Mouse (Mus musculus): ENCODE measurements around the gene H2-Q10. TPM values are rescaled to one million over a fixed set of nuclear protein-coding genes. Genes with fewer than 3 reads are reported as not detected.
A peak's percentile ranks its signal among the peaks of the same experiment; 100 is the strongest.
"Not testable (repeated sequence)": the region's sequence is repeated elsewhere in the genome, so short reads cannot be mapped to it uniquely, and the experiment has no call there.

Gene H2-Q10
- polyA plus RNA-seq, 1 experiment from 2014 or later, result 110 TPM

DNA sequence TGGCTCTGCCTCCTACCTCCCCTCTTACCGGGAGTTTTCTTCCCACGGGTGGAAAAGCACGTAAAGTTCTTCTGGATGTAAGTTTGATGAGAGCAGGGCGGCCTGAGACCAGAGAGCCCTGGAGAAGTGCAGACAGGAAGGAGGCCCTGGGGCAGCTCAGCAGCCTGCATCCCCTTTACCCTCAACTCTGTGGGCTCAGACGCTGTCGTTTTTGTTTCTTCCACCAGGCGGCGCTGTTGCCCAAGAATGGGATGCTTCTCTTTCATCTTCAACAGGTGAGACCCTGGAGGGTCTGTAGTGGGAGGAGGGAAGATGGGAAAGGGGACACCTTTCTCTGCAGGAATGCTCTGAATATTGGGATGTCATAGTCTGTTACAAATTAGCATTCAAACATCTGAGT is 4.2 kb upstream of the H2-Q10 start:
- not testable (repeated sequence) for H3K9me3 ChIP-seq (ENCODE audit: control insufficient read depth); H3K4me3 ChIP-seq (ENCODE audit: low read depth, low read length); H3K4me2 ChIP-seq (replicated peaks; ENCODE audit: low read depth); H3K36me3 ChIP-seq (ENCODE audit: control insufficient read depth, insufficient read depth); H3K4me1 ChIP-seq (replicated peaks; ENCODE audit: control insufficient read depth, insufficient read depth, low read length); H3K27ac ChIP-seq (ENCODE audit: low read depth, low read length); ATAC-seq; H3K9ac ChIP-seq (ENCODE audit: low read depth, low read length)
- 19% methylated on average over 8 of the region's 8 CpGs for WGBS
- peak; percentile 83 for TF ChIP-seq CTCF (IDR thresholded peaks at IDR 0.05; ENCODE audit: low read depth)
- H3K27me3 ChIP-seq (replicated peaks; ENCODE audit: control insufficient read depth, insufficient read depth, low read length), result peaks cover 10% of the 10 kb centered on the region

DNA sequence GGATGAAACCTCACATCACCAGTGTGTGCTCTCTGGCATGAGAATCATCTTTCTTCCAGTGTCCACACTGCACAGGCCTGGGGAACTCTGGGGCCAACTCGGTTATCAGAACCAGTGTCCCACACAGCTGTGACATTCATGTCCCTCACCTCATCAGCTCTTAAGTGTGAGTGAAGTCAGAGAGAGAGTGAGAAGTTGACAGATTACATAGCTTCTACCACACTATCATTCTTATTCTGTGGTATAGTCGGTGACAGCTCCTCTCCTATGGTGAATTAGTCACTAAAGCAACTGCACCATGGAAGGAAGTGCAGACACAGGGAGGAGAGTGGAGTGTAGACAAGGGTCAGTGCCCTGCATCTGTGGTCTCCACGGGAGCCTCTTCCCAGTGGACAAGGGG is 953 bp upstream of the H2-Q10 start:
- H3K4me1 ChIP-seq (replicated peaks; ENCODE audit: control insufficient read depth, insufficient read depth, low read length); H3K36me3 ChIP-seq (ENCODE audit: control insufficient read depth, insufficient read depth); H3K4me2 ChIP-seq (replicated peaks; ENCODE audit: low read depth); H3K27ac ChIP-seq (ENCODE audit: low read depth, low read length); H3K9ac ChIP-seq (ENCODE audit: low read depth, low read length); H3K4me3 ChIP-seq (ENCODE audit: low read depth, low read length); H3K9me3 ChIP-seq (ENCODE audit: control insufficient read depth); ATAC-seq: not testable (repeated sequence)
- 60% methylated on average over 3 of the region's 3 CpGs for WGBS
- H3K27me3 ChIP-seq (replicated peaks; ENCODE audit: control insufficient read depth, insufficient read depth, low read length), result peaks cover 13% of the 10 kb centered on the region

DNA sequence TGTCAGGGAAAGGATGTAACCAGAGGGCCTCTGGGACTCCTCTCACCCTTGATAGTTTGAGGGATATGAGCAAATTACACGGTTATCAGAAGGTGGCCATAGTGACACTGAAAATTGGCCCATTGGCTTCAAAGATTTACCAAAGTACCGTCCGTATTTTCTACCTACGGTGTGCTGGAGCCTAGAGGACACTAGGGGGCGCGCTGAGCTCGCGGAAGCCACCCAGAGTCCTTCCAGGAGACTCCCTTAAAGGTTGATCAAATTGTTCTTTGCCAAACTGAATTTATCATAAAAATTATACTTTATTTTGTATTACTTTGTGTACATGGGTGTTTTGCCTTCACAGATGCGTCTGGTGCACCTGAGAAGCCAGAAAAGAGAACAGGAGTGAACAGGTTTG is 14.2 kb downstream of the H2-Q10 start:
- Histone ChIP-seq H3K9ac (ENCODE audit: low read depth, low read length) (no peak overlapping the region), H3K4me3 (ENCODE audit: low read depth, low read length) (no peak overlapping the region), H3K4me2 (replicated peaks; ENCODE audit: low read depth) (no peak overlapping the region), H3K27ac (ENCODE audit: low read depth, low read length) (no peak overlapping the region), H3K36me3 (ENCODE audit: control insufficient read depth, insufficient read depth) (no peaks in the 10 kb centered on the region), H3K9me3 (ENCODE audit: control insufficient read depth) (no peaks in the 10 kb centered on the region), H3K4me1 (replicated peaks; ENCODE audit: control insufficient read depth, insufficient read depth, low read length) (no peaks in the 10 kb centered on the region), H3K27me3 (replicated peaks; ENCODE audit: control insufficient read depth, insufficient read depth, low read length) (no peaks in the 10 kb centered on the region)
- TF ChIP-seq CTCF (IDR thresholded peaks at IDR 0.05; ENCODE audit: low read depth), result peak; percentile 90
- under 1% methylated on average over 9 of the region's 9 CpGs for WGBS
- no peak for ATAC-seq

DNA sequence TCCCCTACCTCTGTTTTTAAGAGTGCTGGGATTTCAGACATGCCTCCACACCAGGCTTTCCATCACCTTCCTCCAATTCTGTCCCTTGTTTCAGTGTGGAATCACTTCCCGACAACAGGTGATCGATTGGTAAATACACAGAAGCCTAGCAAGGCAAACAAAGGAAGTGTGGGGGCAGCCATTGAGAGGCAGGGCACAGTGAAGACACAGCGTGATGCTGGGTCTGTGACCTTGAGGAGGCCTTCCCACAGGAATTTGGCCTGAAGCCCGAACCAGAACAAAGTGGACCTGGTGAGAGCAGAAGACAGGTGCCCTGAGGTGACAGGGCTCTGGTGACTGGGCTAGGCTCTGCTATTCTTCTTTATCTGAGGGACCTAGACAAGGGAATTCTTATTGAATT is 15.8 kb downstream of the H2-Q10 start:
- Histone ChIP-seq H3K4me3 (ENCODE audit: low read depth, low read length) (no peak overlapping the region), H3K36me3 (ENCODE audit: control insufficient read depth, insufficient read depth) (no peaks in the 10 kb centered on the region), H3K27ac (ENCODE audit: low read depth, low read length) (no peak overlapping the region), H3K9ac (ENCODE audit: low read depth, low read length) (no peak overlapping the region), H3K27me3 (replicated peaks; ENCODE audit: control insufficient read depth, insufficient read depth, low read length) (no peaks in the 10 kb centered on the region), H3K9me3 (ENCODE audit: control insufficient read depth) (no peaks in the 10 kb centered on the region), H3K4me1 (replicated peaks; ENCODE audit: control insufficient read depth, insufficient read depth, low read length) (no peaks in the 10 kb centered on the region), H3K4me2 (replicated peaks; ENCODE audit: low read depth) (no peak overlapping the region)
- WGBS, result 21% methylated on average over 4 of the region's 4 CpGs
- TF ChIP-seq CTCF (IDR thresholded peaks at IDR 0.05; ENCODE audit: low read depth), result no peak
- ATAC-seq, result no peak

DNA sequence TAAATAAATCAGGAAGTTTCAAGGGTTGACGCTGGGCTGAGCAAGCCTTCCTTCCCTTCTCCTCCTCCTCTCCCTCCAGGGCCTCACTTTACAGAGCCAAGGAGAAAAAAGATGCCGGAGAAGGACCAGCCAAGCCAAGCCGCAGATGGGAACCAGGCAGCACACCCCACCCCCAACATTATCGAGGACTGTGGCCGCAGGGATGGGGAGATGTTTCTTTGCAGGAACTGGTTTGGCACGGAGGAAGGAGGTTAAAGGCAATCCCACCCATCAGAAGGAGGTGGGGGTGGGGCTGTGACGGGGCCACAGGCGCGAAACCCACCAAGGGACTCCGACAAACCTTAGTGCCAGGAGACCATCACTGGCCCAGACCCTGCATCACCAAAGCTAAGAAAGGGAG is 16.8 kb downstream of the H2-Q10 start:
- H3K27me3 ChIP-seq (replicated peaks; ENCODE audit: control insufficient read depth, insufficient read depth, low read length), result no peaks in the 10 kb centered on the region
- H3K9me3 ChIP-seq (ENCODE audit: control insufficient read depth), result no peaks in the 10 kb centered on the region
- H3K27ac ChIP-seq (ENCODE audit: low read depth, low read length), result no peak overlapping the region
- WGBS, result 58% methylated on average over 10 of the region's 10 CpGs
- H3K4me2 ChIP-seq (replicated peaks; ENCODE audit: low read depth), result no peak overlapping the region
- no peaks in the 10 kb centered on the region for H3K4me1 ChIP-seq (replicated peaks; ENCODE audit: control insufficient read depth, insufficient read depth, low read length)
- H3K36me3 ChIP-seq (ENCODE audit: control insufficient read depth, insufficient read depth), result no peaks in the 10 kb centered on the region
- H3K4me3 ChIP-seq (ENCODE audit: low read depth, low read length), result no peak overlapping the region
- no peak for TF ChIP-seq CTCF (IDR thresholded peaks at IDR 0.05; ENCODE audit: low read depth)
- ATAC-seq, result no peak
- H3K9ac ChIP-seq (ENCODE audit: low read depth, low read length), result no peak overlapping the region

DNA sequence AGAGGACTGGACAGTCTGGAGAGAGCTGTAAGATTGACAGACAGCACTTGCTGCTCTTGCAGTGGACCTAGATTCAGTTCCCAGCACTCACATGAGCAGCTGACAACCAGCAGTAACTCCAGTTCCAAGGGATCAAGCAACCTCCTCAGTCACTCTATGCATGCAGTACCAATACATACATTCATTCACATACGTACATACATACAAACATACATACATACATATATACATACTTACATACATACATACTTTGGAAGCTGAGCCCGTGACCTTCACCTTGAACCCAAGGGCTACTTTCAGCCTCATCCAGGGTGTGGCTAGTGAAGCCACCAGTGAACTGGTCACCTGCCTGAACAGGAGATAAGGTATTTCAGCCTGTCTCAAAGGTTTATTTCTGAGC is 18.2 kb downstream of the H2-Q10 start:
- H3K9ac ChIP-seq (ENCODE audit: low read depth, low read length), result no peak overlapping the region
- no peaks in the 10 kb centered on the region for H3K36me3 ChIP-seq (ENCODE audit: control insufficient read depth, insufficient read depth)
- 93% methylated on average over 2 of the region's 2 CpGs for WGBS

DNA sequence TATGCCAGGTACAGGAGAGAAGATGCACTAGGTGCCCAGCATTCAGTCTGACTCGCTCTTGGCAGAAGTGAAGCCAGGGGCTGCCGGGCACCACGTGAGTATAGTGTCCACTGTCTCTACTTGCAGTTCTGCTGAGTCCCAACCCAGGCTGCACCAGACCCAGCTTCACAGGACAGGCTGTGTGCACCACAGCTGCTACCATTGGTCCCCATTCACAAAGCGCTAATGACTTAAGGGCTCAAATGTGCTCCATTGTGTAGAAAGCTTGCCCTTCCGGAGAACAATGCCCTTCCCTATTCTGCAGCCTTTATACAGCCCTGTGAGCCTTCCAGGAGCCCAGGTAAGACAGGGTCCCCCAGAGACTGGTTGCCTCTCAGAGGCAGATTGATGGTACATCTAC is 20.4 kb downstream of the H2-Q10 start:
- no peaks in the 10 kb centered on the region for H3K36me3 ChIP-seq (ENCODE audit: control insufficient read depth, insufficient read depth)
- no peak overlapping the region for H3K9ac ChIP-seq (ENCODE audit: low read depth, low read length)
- no peaks in the 10 kb centered on the region for H3K9me3 ChIP-seq (ENCODE audit: control insufficient read depth)
- ATAC-seq, result no peak
- H3K27ac ChIP-seq (ENCODE audit: low read depth, low read length), result no peak overlapping the region
- no peak overlapping the region for H3K4me3 ChIP-seq (ENCODE audit: low read depth, low read length)
- H3K4me1 ChIP-seq (replicated peaks; ENCODE audit: control insufficient read depth, insufficient read depth, low read length), result no peaks in the 10 kb centered on the region
- no peak overlapping the region for H3K4me2 ChIP-seq (replicated peaks; ENCODE audit: low read depth)
- TF ChIP-seq CTCF (IDR thresholded peaks at IDR 0.05; ENCODE audit: low read depth), result no peak
- no peaks in the 10 kb centered on the region for H3K27me3 ChIP-seq (replicated peaks; ENCODE audit: control insufficient read depth, insufficient read depth, low read length)
- 71% methylated on average over 5 of the region's 5 CpGs for WGBS

More for the DNA sequence above, 18.2 kb downstream of the H2-Q10 start:
- TF ChIP-seq CTCF (IDR thresholded peaks at IDR 0.05; ENCODE audit: low read depth), result no peak
- Histone ChIP-seq H3K9me3 (ENCODE audit: control insufficient read depth) (no peaks in the 10 kb centered on the region), H3K4me3 (ENCODE audit: low read depth, low read length) (no peak overlapping the region), H3K4me2 (replicated peaks; ENCODE audit: low read depth) (no peak overlapping the region), H3K27me3 (replicated peaks; ENCODE audit: control insufficient read depth, insufficient read depth, low read length) (no peaks in the 10 kb centered on the region), H3K4me1 (replicated peaks; ENCODE audit: control insufficient read depth, insufficient read depth, low read length) (no peaks in the 10 kb centered on the region), H3K27ac (ENCODE audit: low read depth, low read length) (no peak overlapping the region)
- no peak for ATAC-seq

Data from intestine, postnatal 0 days (tissue).